Comparison of ENCODE assay signal across 8 mouse cellular contexts in genomic region chr13:21786899-21787629, GRCm38 (mm10). TPM values are rescaled to one million over a fixed set of nuclear protein-coding genes. Genes with fewer than 3 reads are reported as not detected.
DNase-seq lines count a peak whose midpoint lies in the region; ATAC-seq lines count a peak whose summit lies in the region.
"Not testable (repeated sequence)": the region's sequence is repeated elsewhere in the genome, so short reads cannot be mapped to it uniquely, and the experiment has no call there.

TSS of gene Hist1h2an (minus strand) at chr13:21787218.
TSS of gene Hist1h2bp (plus strand) at chr13:21787461.

- H3K27ac ChIP-seq in intestine, embryonic 14.5 days (ENCODE audit: low read depth), result peak within 1 kb of the TSS; percentile 88

- H3K9ac ChIP-seq in intestine, embryonic 14.5 days (ENCODE audit: low read length), result peak within 1 kb of the TSS; percentile 63

- H3K4me3 ChIP-seq in intestine, embryonic 14.5 days (ENCODE audit: low read depth, low read length), result peak within 1 kb of the TSS; percentile 36

- peaks cover 31% of the 10 kb centered on the region for H3K4me1 ChIP-seq in intestine, embryonic 14.5 days (replicated peaks; ENCODE audit: control insufficient read depth, insufficient read depth, low read length)

- WGBS in intestine, embryonic 14.5 days, result 0% methylated on average over 35 of the region's 63 CpGs

- ATAC-seq in intestine, embryonic 14.5 days (replicated peaks; ENCODE audit: low FRiP score, low TSS enrichment, low read depth), result peak; percentile 94

- peak; percentile 59 to 72 for DNase-seq in adrenal gland, adult 18-20 months (ENCODE audit: low spot score in 2 of 2)
- DNase-seq in embryo, embryonic 11 days, result peak; percentile 96
- peak; percentile 81 for DNase-seq in gastrocnemius, postnatal 25 days
- DNase-seq in intestine, embryonic 14.5 days (ENCODE audit: low spot score), result peak; percentile 93
- DNase-seq in left cerebral cortex, postnatal 14 days (ENCODE audit: low spot score in 2 of 2), result peak; percentile 95 to 98
- DNase-seq in mesoderm, embryonic 11.5 days (ENCODE audit: low read depth, low spot score), result peak; percentile 96
- DNase-seq in right cerebral cortex, postnatal 36 days (ENCODE audit: low spot score in 2 of 2), result peak; percentile 87 to 91
- DNase-seq in yolk sac, embryonic 10.5 days (ENCODE audit: low spot score), result peak; percentile 96

- not testable (repeated sequence) for H3K9me3 ChIP-seq in intestine, embryonic 14.5 days (ENCODE audit: control insufficient read depth, low read length)

- H3K36me3 ChIP-seq in intestine, embryonic 14.5 days (ENCODE audit: control insufficient read depth, insufficient read depth, low read length), result not testable (repeated sequence)

- H3K27me3 ChIP-seq in intestine, embryonic 14.5 days (replicated peaks; ENCODE audit: control insufficient read depth, insufficient read depth, low read length), result not testable (repeated sequence)

- intact Hi-C loops in left cerebral cortex, postnatal 14 days (cut with DNase I), result not testable (repeated sequence)

- H3K4me2 ChIP-seq in intestine, embryonic 14.5 days (ENCODE audit: low read length), result peak within 1 kb of the TSS; percentile 55

RNA-seq across cellular contexts. Expression of gene Hist1h2an, which starts in this region (rescaled TPM):
- total RNA-seq in adrenal gland, adult 18-20 months (2021), result 1 to 10 TPM; 2.5 to 4.4 TPM
- 1 to 10 TPM; 1.0 to 2.4 TPM for total RNA-seq in gastrocnemius, postnatal 25 days (2021)
- 10.1 TPM in 1 of 2 replicates, not detected in the other for polyA plus RNA-seq in intestine, embryonic 14.5 days (2014; fragmentation: Nextera tagmentation; extraction: Ambion mirVana)
- 1 to 10 TPM; 2.5 to 6.9 TPM for total RNA-seq in left cerebral cortex, postnatal 14 days (2021)

RNA-seq across cellular contexts. Expression of gene Hist1h2bp, which starts in this region (rescaled TPM):
- total RNA-seq in adrenal gland, adult 18-20 months (2021), result 1 to 10 TPM; 5.8 to 8.9 TPM
- total RNA-seq in gastrocnemius, postnatal 25 days (2021), result 1 to 10 TPM; 5.3 to 6.0 TPM
- polyA plus RNA-seq in intestine, embryonic 14.5 days (2014; fragmentation: Nextera tagmentation; extraction: Ambion mirVana), result 0.74 and 1.8 TPM in 2 replicates
- 10 to 100 TPM in 1 of 2 experiments, 1 to 10 TPM in 1; 6.7 to 11.2 TPM for total RNA-seq in left cerebral cortex, postnatal 14 days (2021)

Comparison
In these comparisons a context has a peak if more than half of its experiments do, and no peak if none do; other contexts are left out.
1. Peak in every context shown above with its lines: DNase-seq, ATAC-seq, H3K4me3 ChIP-seq and H3K27ac ChIP-seq.